Mouse (Mus musculus): Measurements from ENCODE around the gene Klf13.

DNA sequence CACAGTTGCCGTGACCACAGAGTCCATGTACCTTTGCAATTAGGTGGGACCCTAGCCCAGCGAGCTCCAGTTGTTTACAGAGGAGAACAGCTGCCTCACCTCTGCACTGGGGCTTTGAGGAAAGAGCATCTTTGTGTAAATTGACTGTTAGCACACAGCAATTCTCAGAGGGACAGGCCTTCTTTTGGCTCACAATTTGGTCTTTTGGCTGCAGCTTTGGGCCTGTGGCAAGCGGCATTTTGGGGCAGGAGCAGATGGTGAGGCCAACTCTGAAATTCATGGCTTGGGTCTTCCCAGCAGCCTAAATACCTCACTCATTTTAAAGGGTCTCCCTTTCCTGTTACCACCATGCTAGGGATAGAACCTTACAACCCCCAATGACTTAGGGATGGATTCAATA is 10.5 kb upstream of the Klf13 start:
- TF ChIP-seq POLR2A (IDR thresholded peaks at IDR 0.05; ENCODE audit: borderline replicate concordance, control insufficient read depth, low read depth, low read length) (no peak), CTCF (IDR thresholded peaks at IDR 0.05; ENCODE audit: control insufficient read depth, insufficient read depth, low read length) (no peak)
